Mouse (Mus musculus): Measurements from ENCODE around the gene Gm20388. TPM values are rescaled to one million over a fixed set of nuclear protein-coding genes. Genes with fewer than 3 reads are reported as not detected.
A peak's percentile ranks its signal among the peaks of the same experiment; 100 is the strongest.

Gm20388 gene
- polyA plus RNA-seq, 1 experiment from 2014 or later, result not detected

GRCm38 (mm10) chr8:121732334-121732665, 1821.7 kb downstream of the Gm20388 start:
- no peak overlapping the region for H3K9ac ChIP-seq (ENCODE audit: low read length)
- H3K27ac ChIP-seq (ENCODE audit: low read length), result no peak overlapping the region
- peaks cover 3% of the 10 kb centered on the region; the same call in 1 of the 2 replicates for H3K4me1 ChIP-seq (replicated peaks; ENCODE audit: control insufficient read depth, insufficient read depth, low read length)
- 61% methylated on average over 4 of the region's 4 CpGs for WGBS
- no peaks in the 10 kb centered on the region for H3K36me3 ChIP-seq (ENCODE audit: control insufficient read depth, insufficient read depth, low read length)
- no peak overlapping the region for H3K4me2 ChIP-seq (ENCODE audit: low read depth, low read length)
- peaks cover 2% of the 10 kb centered on the region; the same call in 1 of the 2 replicates for H3K9me3 ChIP-seq (ENCODE audit: control insufficient read depth, low read length)
- peaks cover 55% of the 10 kb centered on the region for H3K27me3 ChIP-seq (ENCODE audit: control insufficient read depth, insufficient read depth, low read depth, low read length)
- no peak overlapping the region for H3K4me3 ChIP-seq (ENCODE audit: low read length)
- ATAC-seq (ENCODE audit: low read depth), result no peak

GRCm38 (mm10) chr8:121734262-121734661, 1823.6 kb downstream of the Gm20388 start:
- H3K4me1 ChIP-seq (replicated peaks; ENCODE audit: control insufficient read depth, insufficient read depth, low read length), result peaks cover 3% of the 10 kb centered on the region; the same call in 1 of the 2 replicates
- no peak overlapping the region for H3K27ac ChIP-seq (ENCODE audit: low read length)
- H3K4me2 ChIP-seq (ENCODE audit: low read depth, low read length), result no peak overlapping the region
- H3K4me3 ChIP-seq (ENCODE audit: low read length), result no peak overlapping the region
- no peak overlapping the region for H3K9ac ChIP-seq (ENCODE audit: low read length)
- WGBS, result 83% methylated on average over 16 of the region's 16 CpGs
- no peak for ATAC-seq (ENCODE audit: low read depth)
- H3K9me3 ChIP-seq (ENCODE audit: control insufficient read depth, low read length), result no peaks in the 10 kb centered on the region
- H3K36me3 ChIP-seq (ENCODE audit: control insufficient read depth, insufficient read depth, low read length), result no peaks in the 10 kb centered on the region
- H3K27me3 ChIP-seq (ENCODE audit: control insufficient read depth, insufficient read depth, low read depth, low read length), result peaks cover 39% of the 10 kb centered on the region

- H3K4me3 ChIP-seq (ENCODE audit: low read length), result no peak overlapping the region
- no peak for ATAC-seq (ENCODE audit: low read depth)
- no peak overlapping the region for H3K4me2 ChIP-seq (ENCODE audit: low read depth, low read length)
- no peak overlapping the region for H3K9ac ChIP-seq (ENCODE audit: low read length)
- peaks cover 19% of the 10 kb centered on the region for H3K27me3 ChIP-seq (ENCODE audit: control insufficient read depth, insufficient read depth, low read depth, low read length)
- H3K4me1 ChIP-seq (replicated peaks; ENCODE audit: control insufficient read depth, insufficient read depth, low read length), result no peaks in the 10 kb centered on the region
- H3K27ac ChIP-seq (ENCODE audit: low read length), result no peak overlapping the region
- WGBS, result 9% methylated on average over 7 of the region's 7 CpGs
- no peaks in the 10 kb centered on the region for H3K9me3 ChIP-seq (ENCODE audit: control insufficient read depth, low read length)
- H3K36me3 ChIP-seq (ENCODE audit: control insufficient read depth, insufficient read depth, low read length), result no peaks in the 10 kb centered on the region
Measured at GRCm38 (mm10) chr8:121736236-121736635, 1825.6 kb downstream of the Gm20388 start.

GRCm38 (mm10) chr8:121740721-121741120, 1830.1 kb downstream of the Gm20388 start:
- Histone ChIP-seq H3K36me3 (ENCODE audit: control insufficient read depth, insufficient read depth, low read length) (no peaks in the 10 kb centered on the region), H3K27me3 (ENCODE audit: control insufficient read depth, insufficient read depth, low read depth, low read length) (no peaks in the 10 kb centered on the region), H3K4me1 (replicated peaks; ENCODE audit: control insufficient read depth, insufficient read depth, low read length) (no peaks in the 10 kb centered on the region), H3K27ac (ENCODE audit: low read length) (no peak overlapping the region), H3K4me2 (ENCODE audit: low read depth, low read length) (no peak overlapping the region), H3K9me3 (ENCODE audit: control insufficient read depth, low read length) (no peaks in the 10 kb centered on the region), H3K4me3 (ENCODE audit: low read length) (no peak overlapping the region), H3K9ac (ENCODE audit: low read length) (no peak overlapping the region)
- ATAC-seq (ENCODE audit: low read depth), result no peak
- 79% methylated on average over 10 of the region's 10 CpGs for WGBS

GRCm38 (mm10) chr8:121749501-121749900, 1838.9 kb downstream of the Gm20388 start:
- H3K27ac ChIP-seq (ENCODE audit: low read length), result no peak overlapping the region
- 73% methylated on average over 9 of the region's 9 CpGs for WGBS
- H3K4me2 ChIP-seq (ENCODE audit: low read depth, low read length), result no peak overlapping the region
- no peak overlapping the region for H3K9ac ChIP-seq (ENCODE audit: low read length)
- ATAC-seq (ENCODE audit: low read depth), result no peak
- peaks cover 7% of the 10 kb centered on the region for H3K9me3 ChIP-seq (ENCODE audit: control insufficient read depth, low read length)
- H3K36me3 ChIP-seq (ENCODE audit: control insufficient read depth, insufficient read depth, low read length), result no peaks in the 10 kb centered on the region
- H3K4me1 ChIP-seq (replicated peaks; ENCODE audit: control insufficient read depth, insufficient read depth, low read length), result no peaks in the 10 kb centered on the region
- H3K27me3 ChIP-seq (ENCODE audit: control insufficient read depth, insufficient read depth, low read depth, low read length), result no peaks in the 10 kb centered on the region
- no peak overlapping the region for H3K4me3 ChIP-seq (ENCODE audit: low read length)

GRCm38 (mm10) chr8:121750512-121750911, 1839.9 kb downstream of the Gm20388 start:
- Histone ChIP-seq H3K4me1 (replicated peaks; ENCODE audit: control insufficient read depth, insufficient read depth, low read length) (no peaks in the 10 kb centered on the region), H3K9ac (ENCODE audit: low read length) (no peak overlapping the region), H3K27ac (ENCODE audit: low read length) (no peak overlapping the region), H3K9me3 (ENCODE audit: control insufficient read depth, low read length) (peaks cover 7% of the 10 kb centered on the region), H3K27me3 (ENCODE audit: control insufficient read depth, insufficient read depth, low read depth, low read length) (peaks cover 2% of the 10 kb centered on the region; the same call in 1 of the 2 replicates), H3K4me2 (ENCODE audit: low read depth, low read length) (no peak overlapping the region), H3K4me3 (ENCODE audit: low read length) (no peak overlapping the region), H3K36me3 (ENCODE audit: control insufficient read depth, insufficient read depth, low read length) (no peaks in the 10 kb centered on the region)
- ATAC-seq (ENCODE audit: low read depth), result no peak
- 37% methylated on average over 3 of the region's 3 CpGs for WGBS

GRCm38 (mm10) chr8:121751407-121751806, 1840.8 kb downstream of the Gm20388 start:
- Histone ChIP-seq H3K4me3 (ENCODE audit: low read length) (no peak overlapping the region), H3K27me3 (ENCODE audit: control insufficient read depth, insufficient read depth, low read depth, low read length) (peaks cover 2% of the 10 kb centered on the region; the same call in 1 of the 2 replicates), H3K9ac (ENCODE audit: low read length) (no peak overlapping the region), H3K27ac (ENCODE audit: low read length) (no peak overlapping the region), H3K36me3 (ENCODE audit: control insufficient read depth, insufficient read depth, low read length) (no peaks in the 10 kb centered on the region), H3K4me2 (ENCODE audit: low read depth, low read length) (no peak overlapping the region), H3K9me3 (ENCODE audit: control insufficient read depth, low read length) (peaks cover 7% of the 10 kb centered on the region), H3K4me1 (replicated peaks; ENCODE audit: control insufficient read depth, insufficient read depth, low read length) (no peaks in the 10 kb centered on the region)
- ATAC-seq (ENCODE audit: low read depth), result no peak
- 16% methylated on average over 3 of the region's 3 CpGs for WGBS

- 56% methylated on average over 12 of the region's 12 CpGs for WGBS
- H3K9ac ChIP-seq (ENCODE audit: low read length), result no peak overlapping the region
- H3K4me3 ChIP-seq (ENCODE audit: low read length), result no peak overlapping the region
- no peaks in the 10 kb centered on the region for H3K36me3 ChIP-seq (ENCODE audit: control insufficient read depth, insufficient read depth, low read length)
- no peaks in the 10 kb centered on the region for H3K9me3 ChIP-seq (ENCODE audit: control insufficient read depth, low read length)
- H3K27me3 ChIP-seq (ENCODE audit: control insufficient read depth, insufficient read depth, low read depth, low read length), result peaks cover 2% of the 10 kb centered on the region; the same call in 1 of the 2 replicates
- no peaks in the 10 kb centered on the region for H3K4me1 ChIP-seq (replicated peaks; ENCODE audit: control insufficient read depth, insufficient read depth, low read length)
- ATAC-seq (ENCODE audit: low read depth), result no peak
- no peak overlapping the region for H3K27ac ChIP-seq (ENCODE audit: low read length)
- no peak overlapping the region for H3K4me2 ChIP-seq (ENCODE audit: low read depth, low read length)
Measured at GRCm38 (mm10) chr8:121758470-121758869, 1847.8 kb downstream of the Gm20388 start.

GRCm38 (mm10) chr8:121760484-121760883, 1849.8 kb downstream of the Gm20388 start:
- ATAC-seq (ENCODE audit: low read depth), result no peak
- Histone ChIP-seq H3K27ac (ENCODE audit: low read length) (no peak overlapping the region), H3K4me3 (ENCODE audit: low read length) (no peak overlapping the region), H3K4me2 (ENCODE audit: low read depth, low read length) (no peak overlapping the region), H3K36me3 (ENCODE audit: control insufficient read depth, insufficient read depth, low read length) (no peaks in the 10 kb centered on the region), H3K9ac (ENCODE audit: low read length) (no peak overlapping the region), H3K4me1 (replicated peaks; ENCODE audit: control insufficient read depth, insufficient read depth, low read length) (no peaks in the 10 kb centered on the region), H3K9me3 (ENCODE audit: control insufficient read depth, low read length) (no peaks in the 10 kb centered on the region), H3K27me3 (ENCODE audit: control insufficient read depth, insufficient read depth, low read depth, low read length) (no peaks in the 10 kb centered on the region)
- 65% methylated on average over 7 of the region's 7 CpGs for WGBS

- 0 out of 2 replicates have a peak, but pooled peaks have one; percentile 43 for ATAC-seq (ENCODE audit: low read depth)
- Histone ChIP-seq H3K4me3 (ENCODE audit: low read length) (no peak overlapping the region), H3K36me3 (ENCODE audit: control insufficient read depth, insufficient read depth, low read length) (no peaks in the 10 kb centered on the region), H3K9ac (ENCODE audit: low read length) (no peak overlapping the region), H3K27me3 (ENCODE audit: control insufficient read depth, insufficient read depth, low read depth, low read length) (no peaks in the 10 kb centered on the region), H3K4me2 (ENCODE audit: low read depth, low read length) (no peak overlapping the region), H3K4me1 (replicated peaks; ENCODE audit: control insufficient read depth, insufficient read depth, low read length) (no peaks in the 10 kb centered on the region), H3K9me3 (ENCODE audit: control insufficient read depth, low read length) (no peaks in the 10 kb centered on the region), H3K27ac (ENCODE audit: low read length) (no peak overlapping the region)
- 22% methylated on average over 10 of the region's 10 CpGs for WGBS
Measured at GRCm38 (mm10) chr8:121761480-121761879, 1850.8 kb downstream of the Gm20388 start.
